Mouse (Mus musculus): ENCODE data around the gene Ppp2r5c. TPM values are rescaled to one million over a fixed set of nuclear protein-coding genes. Genes with fewer than 3 reads are reported as not detected.
A peak's percentile ranks its signal among the peaks of the same experiment; 100 is the strongest.

Gene Ppp2r5c
- polyA plus RNA-seq, 1 experiment from 2014 or later = 180 TPM

DNA sequence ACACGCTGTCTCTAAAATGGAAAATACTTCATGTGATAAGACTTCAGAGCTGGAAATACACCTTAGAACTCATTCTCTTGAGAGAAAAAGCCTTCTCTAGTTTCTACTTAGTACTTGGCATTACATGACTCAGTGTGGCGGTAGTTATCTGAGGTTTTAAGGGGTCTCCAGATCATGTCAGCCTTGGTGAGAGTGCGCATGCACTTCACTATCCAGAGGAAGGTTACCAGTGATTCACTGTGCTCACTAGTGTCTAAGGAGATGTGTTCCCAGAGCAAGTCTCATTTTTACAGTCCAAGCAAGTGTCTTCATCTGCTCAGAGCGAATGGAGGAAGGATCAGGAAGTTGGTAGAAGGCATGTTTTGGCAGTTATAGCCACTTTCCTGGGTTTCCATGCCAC is 125.4 kb downstream of the Ppp2r5c start:
- H3K36me3 ChIP-seq (ENCODE audit: insufficient read depth) = peaks cover 65% of the 10 kb centered on the region
- no peak overlapping the region for H3K9ac ChIP-seq
- H3K4me1 ChIP-seq (ENCODE audit: insufficient read depth) = no peaks in the 10 kb centered on the region
- no peak for ATAC-seq (ENCODE audit: insufficient read depth)
- no peak overlapping the region for H3K4me2 ChIP-seq
- H3K27me3 ChIP-seq (ENCODE audit: insufficient read depth, low read length) = no peaks in the 10 kb centered on the region
- DNase-seq = no peak
- no peak for TF ChIP-seq CTCF (IDR thresholded peaks at IDR 0.05; ENCODE audit: low read depth)
- H3K4me3 ChIP-seq (ENCODE audit: low read depth, low read length) = no peak overlapping the region
- H3K9me3 ChIP-seq (ENCODE audit: low read depth, low read length) = no peaks in the 10 kb centered on the region
- WGBS = 94% methylated on average over 4 of the region's 4 CpGs
- H3K27ac ChIP-seq (ENCODE audit: low read depth) = no peak overlapping the region

DNA sequence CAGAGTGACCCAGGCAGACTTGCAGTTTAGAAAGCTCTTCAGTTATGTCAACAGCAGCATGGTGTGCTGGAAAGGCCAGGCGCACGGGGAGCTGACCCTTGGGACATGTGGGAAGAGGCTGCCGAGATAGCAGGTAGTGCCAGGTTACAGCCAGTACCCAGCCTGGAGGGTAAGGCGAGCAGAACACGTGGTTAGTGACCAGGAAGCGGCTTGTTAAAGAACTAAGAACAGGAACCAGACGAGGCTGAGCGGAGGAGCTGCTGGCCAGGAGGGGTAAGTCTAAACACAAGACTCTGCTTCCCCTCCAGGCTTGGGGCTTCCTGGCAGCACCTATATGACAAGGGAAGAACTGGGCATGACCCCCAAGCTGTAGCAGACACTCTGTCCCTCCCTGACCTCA is 126.7 kb downstream of the Ppp2r5c start:
- Histone ChIP-seq H3K9me3 (ENCODE audit: low read depth, low read length) (no peaks in the 10 kb centered on the region), H3K4me1 (ENCODE audit: insufficient read depth) (no peaks in the 10 kb centered on the region), H3K4me3 (ENCODE audit: low read depth, low read length) (no peak overlapping the region), H3K4me2 (no peak overlapping the region), H3K9ac (no peak overlapping the region), H3K36me3 (ENCODE audit: insufficient read depth) (peaks cover 56% of the 10 kb centered on the region), H3K27ac (ENCODE audit: low read depth) (no peak overlapping the region), H3K27me3 (ENCODE audit: insufficient read depth, low read length) (no peaks in the 10 kb centered on the region)
- ATAC-seq (ENCODE audit: insufficient read depth) (no peak), DNase-seq (no peak)
- WGBS = 79% methylated on average over 8 of the region's 8 CpGs
- no peak for TF ChIP-seq CTCF (IDR thresholded peaks at IDR 0.05; ENCODE audit: low read depth)

DNA sequence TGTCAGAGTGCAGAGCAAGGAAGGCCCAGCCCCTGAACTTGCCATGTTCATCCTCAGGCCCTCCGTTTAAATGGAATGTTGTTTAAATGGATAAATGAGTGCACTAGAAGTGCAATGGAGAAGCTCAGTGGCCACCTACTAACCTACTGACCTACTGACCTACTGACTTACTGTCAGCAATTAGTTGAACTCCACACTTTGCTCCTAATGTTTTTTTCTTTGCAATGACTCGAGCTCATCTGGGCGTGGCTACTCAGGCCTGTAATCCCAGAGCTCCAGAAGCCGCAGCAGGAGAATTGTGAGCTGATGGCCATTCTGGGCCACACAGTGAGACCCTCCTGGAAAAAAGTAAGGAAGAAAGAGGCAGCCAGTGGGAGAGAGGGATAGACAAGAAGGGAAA is 129.0 kb downstream of the Ppp2r5c start:
- Histone ChIP-seq H3K4me1 (ENCODE audit: insufficient read depth) (no peaks in the 10 kb centered on the region), H3K4me3 (ENCODE audit: low read depth, low read length) (no peak overlapping the region), H3K9ac (no peak overlapping the region), H3K9me3 (ENCODE audit: low read depth, low read length) (no peaks in the 10 kb centered on the region), H3K27me3 (ENCODE audit: insufficient read depth, low read length) (no peaks in the 10 kb centered on the region), H3K27ac (ENCODE audit: low read depth) (no peak overlapping the region), H3K36me3 (ENCODE audit: insufficient read depth) (peaks cover 49% of the 10 kb centered on the region), H3K4me2 (no peak overlapping the region)
- TF ChIP-seq CTCF (IDR thresholded peaks at IDR 0.05; ENCODE audit: low read depth) = no peak
- WGBS = 72% methylated on average over 4 of the region's 4 CpGs
- DNase-seq (no peak), ATAC-seq (ENCODE audit: insufficient read depth) (no peak)

DNA sequence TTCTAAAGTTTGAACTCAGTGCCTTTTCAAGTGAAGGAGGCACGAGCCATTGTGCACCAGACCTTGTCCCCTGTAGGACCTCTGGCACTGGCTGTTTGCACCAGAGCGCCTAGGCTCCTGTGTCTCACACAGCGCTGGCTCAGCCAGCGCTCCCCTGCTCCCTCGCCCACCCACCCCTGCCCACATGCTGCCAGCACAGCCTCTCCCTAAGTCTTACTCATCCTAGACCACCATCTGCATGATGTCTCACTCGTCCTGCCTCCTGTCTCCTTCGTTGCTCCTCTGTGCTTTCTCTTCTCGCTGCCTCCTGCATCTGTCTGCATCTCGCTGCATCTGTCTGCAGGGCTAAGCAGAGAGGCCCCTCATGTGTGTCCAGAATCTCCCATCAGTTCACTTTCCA is 131.4 kb downstream of the Ppp2r5c start:
- peaks cover 44% of the 10 kb centered on the region; the same call in 1 of the 2 replicates for H3K36me3 ChIP-seq (ENCODE audit: insufficient read depth)
- ATAC-seq (ENCODE audit: insufficient read depth) (no peak), DNase-seq (no peak)

DNA sequence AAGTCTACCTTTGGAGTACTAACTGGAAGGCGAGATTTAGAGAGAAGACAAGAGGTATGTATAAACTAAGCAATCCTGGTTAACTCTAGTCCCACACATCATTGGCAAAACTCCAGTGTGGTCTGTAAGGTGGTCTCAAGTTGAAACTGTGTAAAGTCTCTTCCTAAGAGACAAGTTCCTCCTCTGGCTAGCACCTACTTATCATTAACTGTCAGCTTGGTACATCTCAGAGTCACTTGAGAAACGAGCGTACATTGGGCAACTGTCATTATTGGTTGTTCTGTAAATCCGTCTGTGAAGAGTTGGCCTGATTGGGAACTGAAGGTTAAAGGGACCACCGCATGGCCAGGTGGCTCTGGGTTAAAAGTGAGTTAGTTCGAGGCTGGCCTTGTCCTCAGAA is 141.7 kb downstream of the Ppp2r5c start:
- no peaks in the 10 kb centered on the region for H3K9me3 ChIP-seq (ENCODE audit: low read depth, low read length)
- 71% methylated on average over 6 of the region's 6 CpGs for WGBS
- H3K4me1 ChIP-seq (ENCODE audit: insufficient read depth) = peaks cover 7% of the 10 kb centered on the region; the same call in 1 of the 2 replicates
- no peak overlapping the region for H3K27ac ChIP-seq (ENCODE audit: low read depth)
- DNase-seq = no peak
- H3K27me3 ChIP-seq (ENCODE audit: insufficient read depth, low read length) = no peaks in the 10 kb centered on the region
- no peak for ATAC-seq (ENCODE audit: insufficient read depth)
- no peak overlapping the region for H3K4me2 ChIP-seq
- no peak for TF ChIP-seq CTCF (IDR thresholded peaks at IDR 0.05; ENCODE audit: low read depth)
- no peak overlapping the region for H3K9ac ChIP-seq
- no peak overlapping the region for H3K4me3 ChIP-seq (ENCODE audit: low read depth, low read length)
- H3K36me3 ChIP-seq (ENCODE audit: insufficient read depth) = no peaks in the 10 kb centered on the region

More for the DNA sequence above, 131.4 kb downstream of the Ppp2r5c start:
- Histone ChIP-seq H3K4me3 (ENCODE audit: low read depth, low read length) (no peak overlapping the region), H3K27ac (ENCODE audit: low read depth) (no peak overlapping the region), H3K9ac (no peak overlapping the region), H3K27me3 (ENCODE audit: insufficient read depth, low read length) (no peaks in the 10 kb centered on the region), H3K9me3 (ENCODE audit: low read depth, low read length) (no peaks in the 10 kb centered on the region), H3K4me1 (ENCODE audit: insufficient read depth) (no peaks in the 10 kb centered on the region), H3K4me2 (no peak overlapping the region)
- TF ChIP-seq CTCF (IDR thresholded peaks at IDR 0.05; ENCODE audit: low read depth) = no peak
- WGBS = 81% methylated on average over 9 of the region's 9 CpGs

DNA sequence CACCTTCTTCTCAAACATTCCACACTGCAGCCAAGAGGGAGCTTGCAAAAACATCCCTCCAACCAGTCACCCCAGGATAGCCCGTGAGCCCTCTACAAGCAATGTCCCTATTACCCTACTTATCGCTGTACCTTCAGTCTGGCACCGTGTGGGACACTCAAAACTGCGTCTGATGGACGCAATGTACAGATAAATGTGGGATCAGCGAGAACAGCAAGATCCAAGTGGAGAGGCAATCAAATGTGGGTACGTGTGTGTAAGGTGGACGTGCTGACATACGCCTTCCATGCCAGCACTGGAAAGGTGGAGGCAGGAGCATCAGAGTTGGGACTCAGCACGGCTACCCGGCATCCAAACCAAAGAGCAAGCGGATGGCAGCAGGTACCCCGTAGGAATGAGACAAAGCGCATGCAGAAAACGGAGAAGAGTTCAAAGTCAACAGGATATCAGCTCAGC is 143.9 kb downstream of the Ppp2r5c start:
- WGBS = 2% methylated on average over 15 of the region's 15 CpGs
- H3K9me3 ChIP-seq (ENCODE audit: low read depth, low read length) = no peaks in the 10 kb centered on the region
- H3K4me1 ChIP-seq (ENCODE audit: insufficient read depth) = peaks cover 7% of the 10 kb centered on the region; the same call in 1 of the 2 replicates
- H3K4me3 ChIP-seq (ENCODE audit: low read depth, low read length) = peak overlapping the region; percentile 81
- no peaks in the 10 kb centered on the region for H3K36me3 ChIP-seq (ENCODE audit: insufficient read depth)
- ATAC-seq (ENCODE audit: insufficient read depth) (peak; percentile 7), DNase-seq (no peak)
- H3K27me3 ChIP-seq (ENCODE audit: insufficient read depth, low read length) = no peaks in the 10 kb centered on the region
- H3K9ac ChIP-seq = peak overlapping the region; percentile 82
- H3K27ac ChIP-seq (ENCODE audit: low read depth) = peak overlapping the region; percentile 94
- TF ChIP-seq CTCF (IDR thresholded peaks at IDR 0.05; ENCODE audit: low read depth) = no peak
- H3K4me2 ChIP-seq = peak overlapping the region; percentile 99

DNA sequence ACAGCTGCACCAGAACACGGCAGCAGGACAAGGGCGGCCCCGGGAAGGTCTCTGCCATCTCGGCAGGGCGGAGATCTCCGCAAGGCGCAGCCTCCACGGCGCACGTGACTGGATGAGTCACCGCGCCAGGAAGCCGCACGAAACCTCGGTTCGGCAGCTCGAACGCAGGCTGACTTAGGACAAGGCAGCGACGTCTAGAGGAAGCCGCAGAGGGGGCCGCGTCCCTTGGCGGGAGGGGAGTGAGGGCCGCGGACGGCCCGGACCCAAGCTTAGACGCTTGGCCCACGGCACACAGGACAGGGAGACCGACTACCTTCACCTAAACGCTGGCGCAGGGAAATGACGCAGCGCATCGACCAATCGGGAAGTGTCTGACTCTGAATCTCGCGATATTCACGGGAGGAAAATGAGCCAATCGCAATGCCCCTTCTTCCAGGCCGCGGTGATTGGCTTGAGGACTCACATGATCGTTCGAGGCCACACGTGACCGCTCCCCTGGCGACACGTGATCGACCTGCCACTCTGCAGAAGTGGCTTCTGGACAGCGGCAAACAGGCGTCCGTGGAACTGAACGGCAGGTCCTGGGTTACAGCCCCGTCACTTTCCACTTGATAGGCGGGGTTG is 144.5 kb downstream of the Ppp2r5c start:
- DNase-seq = peak; percentile 100
- Histone ChIP-seq H3K36me3 (ENCODE audit: insufficient read depth) (no peaks in the 10 kb centered on the region), H3K4me1 (ENCODE audit: insufficient read depth) (peaks cover 7% of the 10 kb centered on the region; the same call in 1 of the 2 replicates), H3K4me2 (peak overlapping the region; percentile 99), H3K27ac (ENCODE audit: low read depth) (peak overlapping the region; percentile 94), H3K9me3 (ENCODE audit: low read depth, low read length) (no peaks in the 10 kb centered on the region), H3K4me3 (ENCODE audit: low read depth, low read length) (peak overlapping the region; percentile 81), H3K9ac (peak overlapping the region; percentile 82), H3K27me3 (ENCODE audit: insufficient read depth, low read length) (no peaks in the 10 kb centered on the region)
- TF ChIP-seq CTCF (IDR thresholded peaks at IDR 0.05; ENCODE audit: low read depth) = no peak
- ATAC-seq (ENCODE audit: insufficient read depth) = peak; percentile 97
- WGBS = under 1% methylated on average over 56 of the region's 56 CpGs

All from lung, embryonic 14.5 days (tissue).